Mouse (Mus musculus) G1E-ER4 (cell line): ENCODE data around the gene Tom1l2. TPM values are rescaled to one million over a fixed set of nuclear protein-coding genes. Genes with fewer than 3 reads are reported as not detected.

Experiments used
- GATA1 ChIP-seq: IDR thresholded peaks from one replicate; pipeline ENCODE4 v1.8.0; 2012; ENCODE audit warnings: low read length, inconsistent platforms
- polyA plus RNA-seq: library from polyadenylated mRNA; stranded (reverse); fragments of >175 nt; gene quantifications from 2 replicates; pipeline ENCODE4 v1.2.3, GENCODE M21; 2012

Gene Tom1l2
- polyA plus RNA-seq, 1 experiment: 38.0 TPM

DNA sequence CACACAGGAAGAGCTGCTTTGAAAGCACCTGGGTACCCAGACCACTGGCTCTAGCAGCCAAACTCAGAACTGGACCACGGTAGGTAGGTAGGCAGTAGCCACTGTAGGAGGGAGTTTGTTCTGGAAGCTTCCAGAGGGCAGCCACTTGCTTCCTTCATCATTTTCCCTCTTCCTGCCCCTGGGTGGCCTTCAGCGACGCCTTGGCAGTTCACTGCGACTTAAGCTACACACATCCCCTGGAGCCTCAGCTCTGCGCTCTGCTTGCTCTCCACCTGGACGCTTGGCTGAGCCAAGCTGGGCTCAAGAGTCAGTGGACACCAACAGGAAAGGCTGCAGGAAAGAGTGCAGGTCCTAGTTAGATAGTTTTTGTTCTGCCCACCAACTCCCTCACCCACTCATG lies 174.7 kb downstream of the Tom1l2 start:
- TF ChIP-seq GATA1: no peak

DNA sequence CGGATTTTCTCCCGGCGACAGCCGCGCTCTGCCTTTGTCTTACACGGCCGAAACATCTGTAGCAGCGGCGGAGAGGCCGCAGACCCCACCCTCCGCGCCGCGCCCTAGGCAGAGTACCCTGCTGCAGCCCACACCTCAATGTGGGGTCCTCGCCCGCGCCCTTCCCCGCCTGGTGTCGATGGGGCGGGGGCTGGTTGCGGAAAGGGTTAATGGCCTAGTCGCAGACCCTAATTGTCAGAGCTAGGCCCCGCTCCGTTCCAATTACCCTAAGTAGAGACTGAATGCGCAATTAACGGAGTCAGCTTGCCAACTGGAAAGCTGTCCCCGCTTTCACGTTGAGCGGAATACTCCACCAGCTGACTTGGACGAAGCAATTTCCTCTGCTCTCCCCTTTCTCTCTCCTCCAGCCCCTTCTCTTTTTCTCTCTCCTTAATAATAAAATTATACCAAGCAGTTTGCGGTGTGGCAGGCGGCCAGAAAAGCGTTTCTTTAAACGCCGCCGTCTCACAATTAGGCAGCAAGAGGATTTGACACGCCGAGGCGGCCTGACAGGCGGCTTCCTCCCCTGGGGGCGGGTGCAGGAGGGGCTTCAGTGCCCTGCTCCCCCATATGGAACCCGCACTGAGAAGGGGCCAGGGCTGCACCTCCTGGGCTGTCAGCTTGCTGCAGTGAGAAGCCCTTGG lies 175.6 kb downstream of the Tom1l2 start:
- TF ChIP-seq GATA1: no peak

Other genes starting within 250 kb of the Tom1l2 start
- 133 and 134 TPM in 2 replicates for gene Rai1, start 247.9 kb downstream of the Tom1l2 start, polyA plus RNA-seq
- 403 and 421 TPM in 2 replicates for gene Srebf1, start 130.3 kb downstream of the Tom1l2 start, polyA plus RNA-seq
- 0.04 and 0.08 TPM in 2 replicates for gene Drc3, start 424 bp upstream of the Tom1l2 start, polyA plus RNA-seq
- 11.6 and 11.8 TPM in 2 replicates for gene Gid4, start 64.2 kb upstream of the Tom1l2 start, polyA plus RNA-seq
- gene Atpaf2, start 65.6 kb upstream of the Tom1l2 start, polyA plus RNA-seq: 79.2 and 117 TPM in 2 replicates
- 59.7 and 81.1 TPM in 2 replicates for gene Drg2, start 101.7 kb upstream of the Tom1l2 start, polyA plus RNA-seq
- gene Myo15, start 116.4 kb upstream of the Tom1l2 start, polyA plus RNA-seq: not detected in 2 replicates
- 25.9 and 29.0 TPM in 2 replicates for gene Alkbh5, start 183.5 kb upstream of the Tom1l2 start, polyA plus RNA-seq